Mouse (Mus musculus) C2C12 (cell line): Measurements from ENCODE around the gene Dcaf8.

ENCODE experiments used
- CTCF ChIP-seq: IDR thresholded peaks from one replicate; pipeline ENCODE4 v1.5.1; 2011; ENCODE audit not compliant: control insufficient read depth, insufficient read depth, insufficient read length
- MAX ChIP-seq: IDR thresholded peaks from one replicate; pipeline ENCODE4 v1.6.1; 2011; ENCODE audit warnings: mild to moderate bottlenecking, control low read depth
- MYOD1 ChIP-seq: IDR thresholded peaks from one replicate; pipeline ENCODE4 v1.6.1; 2011; ENCODE audit warnings: low read depth; ENCODE audit not compliant: control insufficient read depth, insufficient read length
- MYOG ChIP-seq: IDR thresholded peaks from one replicate; pipeline ENCODE4 v1.6.1; 2011; ENCODE audit not compliant: control insufficient read depth, insufficient read length; ENCODE audit errors: extremely low read depth
- USF1 ChIP-seq: IDR thresholded peaks from one replicate; pipeline ENCODE4 v1.6.1; 2011; ENCODE audit warnings: low read depth, mild to moderate bottlenecking, control low read depth, moderate library complexity

- TF ChIP-seq CTCF = no peak
- TF ChIP-seq MAX = no peak
- TF ChIP-seq USF1 = no peak
- TF ChIP-seq MYOG = no peak
- TF ChIP-seq MYOD1 = no peak
These were observed 48.4 kb upstream of the Dcaf8 start for GRCm38 (mm10) chr1:172099325-172100033.
